Mouse (Mus musculus) C2C12 (cell line): Measurements from ENCODE around the gene Rap2b. TPM values are rescaled to one million over a fixed set of nuclear protein-coding genes. Genes with fewer than 3 reads are reported as not detected.
A peak's percentile ranks its signal among the peaks of the same experiment; 100 is the strongest.

Experiments
- H3K27me3 ChIP-seq: one replicate; pipeline ENCODE4 v1.6.1; 2011; ENCODE audit not compliant: control insufficient read depth, insufficient read depth, insufficient read length
- H3K36me3 ChIP-seq: one replicate; pipeline ENCODE4 v1.6.1; 2011; ENCODE audit not compliant: control insufficient read depth, insufficient read depth
- H3K4me3 ChIP-seq: one replicate; pipeline ENCODE4 v1.5.1; 2011; ENCODE audit warnings: mild to moderate bottlenecking, control low read depth; ENCODE audit not compliant: poor library complexity, insufficient read depth, severe bottlenecking
- H3K79me2 ChIP-seq: one replicate; pipeline ENCODE4 v1.6.1; 2011; ENCODE audit not compliant: control insufficient read depth, insufficient read depth
- H3K79me3 ChIP-seq: one replicate; pipeline ENCODE4 v1.6.1; 2011; ENCODE audit warnings: low read depth, control low read depth
- H3ac ChIP-seq: one replicate; pipeline ENCODE3; 2011; ENCODE audit warnings: low read depth; ENCODE audit not compliant: control insufficient read depth, insufficient read length
- CEBPB ChIP-seq: IDR thresholded peaks from one replicate; pipeline ENCODE4 v1.6.1; 2011; ENCODE audit warnings: low read depth, mild to moderate bottlenecking, control low read depth, moderate library complexity
- CTCF ChIP-seq: IDR thresholded peaks from one replicate; pipeline ENCODE4 v1.5.1; 2011; ENCODE audit not compliant: control insufficient read depth, insufficient read depth, insufficient read length
- FOSL1 ChIP-seq: IDR thresholded peaks from one replicate; pipeline ENCODE4 v1.8.0; 2011; ENCODE audit warnings: mild to moderate bottlenecking, low read length; ENCODE audit not compliant: poor library complexity, insufficient read depth, severe bottlenecking
- MAX ChIP-seq: IDR thresholded peaks from one replicate; pipeline ENCODE4 v1.6.1; 2011; ENCODE audit warnings: mild to moderate bottlenecking, control low read depth
- MYOD1 ChIP-seq: IDR thresholded peaks from one replicate; pipeline ENCODE4 v1.6.1; 2011; ENCODE audit warnings: low read depth; ENCODE audit not compliant: control insufficient read depth, insufficient read length
- MYOG ChIP-seq: IDR thresholded peaks from one replicate; pipeline ENCODE4 v1.6.1; 2011; ENCODE audit not compliant: control insufficient read depth, insufficient read length; ENCODE audit errors: extremely low read depth
- USF1 ChIP-seq: IDR thresholded peaks from one replicate; pipeline ENCODE4 v1.6.1; 2011; ENCODE audit warnings: low read depth, mild to moderate bottlenecking, control low read depth, moderate library complexity
- polyA plus RNA-seq: library from polyadenylated mRNA; unstranded; fragments of >200 nt; fragmentation: generic; extraction: Trizol; gene quantifications from one replicate; pipeline ENCODE4 v1.2.1, GENCODE M21; 2012; ENCODE audit warnings: missing spikeins

Gene Rap2b
- polyA plus RNA-seq, 1 experiment, result 4.5 TPM

DNA sequence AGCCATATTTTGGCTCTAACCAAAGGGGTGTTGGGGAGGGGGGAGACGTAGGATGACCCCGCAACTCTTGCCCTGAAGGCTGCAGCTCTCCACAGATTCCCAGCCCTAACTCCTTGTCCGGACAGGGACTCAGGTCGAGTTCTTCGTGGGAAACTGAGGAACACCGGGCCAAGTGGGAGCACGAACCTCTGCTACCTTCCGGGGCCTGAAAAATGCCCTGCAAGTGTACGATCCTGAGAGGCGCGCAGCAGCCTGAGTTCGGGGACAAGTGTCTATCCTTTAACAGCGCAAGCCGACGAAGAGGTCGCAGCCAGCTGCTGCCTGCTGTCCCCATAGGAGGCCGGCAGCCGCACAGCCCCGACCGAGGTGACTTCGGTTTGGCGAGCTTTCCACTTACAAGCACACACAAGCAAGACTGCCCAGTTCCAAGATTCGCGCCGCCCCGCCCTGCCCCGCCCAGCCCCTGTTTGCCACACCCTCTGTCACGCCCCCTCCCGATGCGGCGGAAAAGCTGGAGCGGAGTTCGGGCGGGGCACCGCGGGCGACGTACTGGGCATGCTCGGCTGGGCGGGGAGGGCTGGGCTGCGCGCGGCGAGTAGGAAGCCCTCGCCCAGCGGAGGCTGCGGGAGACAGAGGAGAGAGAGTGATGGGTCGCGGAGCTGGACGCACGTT lies 2.7 kb downstream of the Rap2b start:
- TF ChIP-seq FOSL1 (no peak), USF1 (no peak), MAX (no peak), MYOG (no peak), CTCF (no peak), MYOD1 (no peak), CEBPB (no peak)
- peaks cover 47% of the 10 kb centered on the region for H3K79me2 ChIP-seq
- H3K36me3 ChIP-seq, result peaks cover 8% of the 10 kb centered on the region
- peaks cover 44% of the 10 kb centered on the region for H3K79me3 ChIP-seq
- peak overlapping the region; percentile 92 for H3K4me3 ChIP-seq
- no peaks in the 10 kb centered on the region for H3K27me3 ChIP-seq
- peak overlapping the region; percentile 82 for H3ac ChIP-seq

DNA sequence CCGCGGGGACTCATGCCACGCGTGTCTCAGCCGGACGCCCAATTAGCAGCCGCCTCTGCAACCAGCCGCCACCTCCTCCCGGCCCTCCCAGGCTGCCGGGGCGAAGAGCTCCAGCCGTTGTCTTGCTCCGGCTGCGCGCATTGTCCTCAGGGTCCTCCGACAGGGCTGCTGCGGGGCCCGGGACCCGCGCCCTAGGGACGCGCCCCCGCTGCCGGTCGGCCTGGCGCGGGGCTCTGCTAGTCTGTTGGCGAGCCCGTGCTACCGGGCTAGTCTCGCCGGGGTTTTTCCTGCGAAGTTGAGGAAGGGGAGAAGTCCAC lies 3.2 kb downstream of the Rap2b start:
- Histone ChIP-seq H3K36me3 (peaks cover 8% of the 10 kb centered on the region), H3K27me3 (no peaks in the 10 kb centered on the region), H3K79me2 (peaks cover 50% of the 10 kb centered on the region), H3ac (peak overlapping the region; percentile 82), H3K4me3 (peak overlapping the region; percentile 92), H3K79me3 (peaks cover 46% of the 10 kb centered on the region)
- TF ChIP-seq USF1, result no peak
- TF ChIP-seq FOSL1, result no peak
- TF ChIP-seq MYOD1, result no peak
- peak; percentile 13 for TF ChIP-seq MAX
- TF ChIP-seq CEBPB, result no peak
- no peak for TF ChIP-seq CTCF
- no peak for TF ChIP-seq MYOG

DNA sequence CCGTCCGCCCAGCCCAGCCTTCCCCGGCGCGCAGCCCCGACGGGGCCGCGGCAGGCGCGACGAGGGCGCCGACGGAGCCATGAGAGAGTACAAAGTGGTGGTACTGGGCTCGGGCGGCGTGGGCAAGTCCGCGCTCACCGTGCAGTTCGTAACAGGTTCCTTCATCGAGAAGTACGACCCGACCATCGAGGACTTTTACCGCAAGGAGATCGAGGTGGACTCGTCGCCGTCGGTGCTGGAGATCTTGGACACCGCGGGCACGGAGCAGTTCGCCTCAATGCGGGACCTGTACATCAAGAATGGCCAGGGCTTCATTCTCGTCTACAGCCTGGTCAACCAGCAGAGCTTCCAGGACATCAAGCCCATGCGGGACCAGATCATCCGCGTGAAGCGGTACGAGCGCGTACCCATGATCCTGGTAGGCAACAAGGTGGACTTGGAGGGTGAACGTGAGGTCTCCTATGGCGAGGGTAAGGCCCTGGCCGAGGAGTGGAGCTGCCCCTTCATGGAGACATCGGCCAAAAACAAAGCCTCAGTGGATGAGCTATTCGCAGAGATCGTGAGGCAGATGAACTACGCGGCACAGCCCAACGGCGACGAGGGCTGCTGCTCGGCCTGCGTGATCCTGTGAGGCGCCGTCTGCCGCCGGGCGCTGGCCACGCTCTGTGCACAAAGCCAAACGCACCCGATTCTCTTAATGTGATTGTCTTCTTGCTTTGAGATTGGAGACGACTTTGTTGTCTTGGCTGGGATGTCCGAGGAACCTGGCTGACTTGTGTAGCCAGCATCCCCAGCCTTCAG lies 3.7 kb downstream of the Rap2b start:
- Histone ChIP-seq H3K27me3 (no peaks in the 10 kb centered on the region), H3ac (peak overlapping the region; percentile 82), H3K79me3 (peaks cover 46% of the 10 kb centered on the region), H3K79me2 (peaks cover 50% of the 10 kb centered on the region), H3K4me3 (peak overlapping the region; percentile 92), H3K36me3 (peaks cover 10% of the 10 kb centered on the region)
- TF ChIP-seq MYOG (no peak), CTCF (peak; percentile 38)

DNA sequence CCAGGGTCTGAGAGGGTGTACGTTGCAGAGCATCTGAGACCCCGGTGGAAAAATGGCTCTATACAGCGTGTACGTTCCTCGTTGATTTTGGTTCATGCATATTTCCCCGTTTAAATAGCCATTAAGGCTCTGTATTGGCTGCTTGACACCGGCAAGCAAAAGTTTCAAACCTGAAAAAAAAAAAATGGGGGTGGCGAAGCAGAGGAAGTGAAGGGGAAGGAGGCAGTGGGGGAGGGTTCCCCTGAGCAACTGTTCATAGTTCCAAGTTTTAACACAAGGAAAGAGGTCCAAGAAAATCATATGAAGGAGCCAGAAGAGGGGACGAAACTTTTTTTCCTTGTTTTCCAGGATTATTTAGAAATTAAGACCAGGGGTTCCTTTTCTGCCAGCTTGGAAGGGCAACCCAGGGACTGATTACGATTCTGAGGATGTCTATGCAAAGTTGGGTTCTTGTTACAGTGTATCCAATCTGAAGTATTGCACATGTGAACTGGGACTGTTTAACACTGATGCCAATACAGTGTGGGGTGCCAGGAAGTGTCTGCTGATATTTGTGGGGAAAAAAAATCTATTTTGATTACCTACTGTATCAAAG lies 4.4 kb downstream of the Rap2b start, which contains the start of gene B430305J03Rik:
Gene B430305J03Rik (minus strand): TSS at position 173 of the 595 bp plus-strand sequence.
- Histone ChIP-seq H3K36me3 (peaks cover 12% of the 10 kb centered on the region), H3K27me3 (no peaks in the 10 kb centered on the region), H3K79me3 (peaks cover 46% of the 10 kb centered on the region), H3K4me3 (peak within 1 kb of the TSS; percentile 92), H3ac (peak within 1 kb of the TSS; percentile 82), H3K79me2 (peaks cover 50% of the 10 kb centered on the region)
- TF ChIP-seq MYOG (no peak), CEBPB (no peak), FOSL1 (no peak), MYOD1 (no peak), USF1 (no peak), CTCF (no peak), MAX (no peak)

DNA sequence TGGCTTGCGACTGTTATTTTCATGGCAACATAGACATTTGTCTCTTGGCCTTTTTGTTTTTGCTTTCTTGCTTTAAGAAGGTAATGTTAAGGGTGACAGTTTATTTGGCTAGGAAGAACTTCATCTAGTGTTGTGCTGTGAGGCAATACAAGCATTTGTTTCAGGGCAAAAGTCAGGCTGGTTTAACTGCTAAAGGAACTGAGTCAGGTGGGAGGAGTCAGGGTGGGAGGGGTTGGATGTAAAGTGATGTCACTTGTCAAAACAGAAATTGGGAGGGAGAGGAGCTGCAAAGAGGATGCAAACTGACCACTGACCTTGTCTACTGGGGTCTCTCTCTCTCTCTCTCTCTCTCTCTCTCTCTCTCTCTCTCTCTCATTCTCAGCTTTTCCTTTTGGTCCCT lies 7.0 kb downstream of the Rap2b start:
- Histone ChIP-seq H3K4me3 (no peak overlapping the region), H3K36me3 (peaks cover 12% of the 10 kb centered on the region), H3K79me2 (peaks cover 50% of the 10 kb centered on the region), H3ac (no peak overlapping the region), H3K79me3 (peaks cover 46% of the 10 kb centered on the region), H3K27me3 (no peaks in the 10 kb centered on the region)
- TF ChIP-seq USF1, result no peak
- TF ChIP-seq MAX, result no peak
- TF ChIP-seq FOSL1, result no peak
- no peak for TF ChIP-seq MYOG
- no peak for TF ChIP-seq CTCF
- no peak for TF ChIP-seq MYOD1
- TF ChIP-seq CEBPB, result no peak
